Mouse (Mus musculus) monocyte, adult 5-6 weeks (primary cell): ENCODE results near the gene Dmbx1. TPM values are rescaled to one million over a fixed set of nuclear protein-coding genes. Genes with fewer than 3 reads are reported as not detected.

Experiments
- ATAC-seq: fragments of 153-309, 156-312 bp; replicated peaks from 2 replicates; pipeline ENCODE4 v1.8.0; 2017; ENCODE audit warnings: mild to moderate bottlenecking; ENCODE audit not compliant: low TSS enrichment, insufficient number of reproducible peaks, severe bottlenecking, poor library complexity, low FRiP score
- total RNA-seq: library from RNA; stranded (forward); fragments of 200-1000, 200-491, 200-594 nt; gene quantifications from 3 replicates; pipeline ENCODE4 v1.2.3, GENCODE M21; 2017

Gene Dmbx1
- not detected in 3 replicates for total RNA-seq

GRCm38 (mm10) chr4:115939295-115940102 is at the start of gene Dmbx1:
Dmbx1 (minus strand) TSS chr4:115939926.
- ATAC-seq: no peak

DNA sequence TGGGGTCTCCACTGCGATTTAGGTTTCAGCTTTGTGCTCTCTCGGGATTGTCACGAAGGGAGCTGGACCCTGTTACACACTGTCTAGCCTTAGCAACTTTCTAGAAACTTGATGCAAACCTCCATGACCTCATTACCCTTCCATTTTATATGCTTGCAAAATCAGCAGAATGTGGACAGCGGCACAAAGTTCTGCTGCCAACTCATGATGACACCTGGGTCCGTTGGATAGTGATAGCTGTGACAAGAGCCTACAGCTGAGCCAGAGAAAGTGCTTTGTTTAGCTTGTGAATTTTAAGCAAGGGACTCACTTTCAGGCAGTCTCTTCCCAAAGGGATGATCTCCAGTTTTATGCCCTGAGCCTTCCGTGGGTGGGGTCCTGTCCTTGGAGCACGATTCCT is 49.7 kb upstream of the Dmbx1 start:
- ATAC-seq: no peak

DNA sequence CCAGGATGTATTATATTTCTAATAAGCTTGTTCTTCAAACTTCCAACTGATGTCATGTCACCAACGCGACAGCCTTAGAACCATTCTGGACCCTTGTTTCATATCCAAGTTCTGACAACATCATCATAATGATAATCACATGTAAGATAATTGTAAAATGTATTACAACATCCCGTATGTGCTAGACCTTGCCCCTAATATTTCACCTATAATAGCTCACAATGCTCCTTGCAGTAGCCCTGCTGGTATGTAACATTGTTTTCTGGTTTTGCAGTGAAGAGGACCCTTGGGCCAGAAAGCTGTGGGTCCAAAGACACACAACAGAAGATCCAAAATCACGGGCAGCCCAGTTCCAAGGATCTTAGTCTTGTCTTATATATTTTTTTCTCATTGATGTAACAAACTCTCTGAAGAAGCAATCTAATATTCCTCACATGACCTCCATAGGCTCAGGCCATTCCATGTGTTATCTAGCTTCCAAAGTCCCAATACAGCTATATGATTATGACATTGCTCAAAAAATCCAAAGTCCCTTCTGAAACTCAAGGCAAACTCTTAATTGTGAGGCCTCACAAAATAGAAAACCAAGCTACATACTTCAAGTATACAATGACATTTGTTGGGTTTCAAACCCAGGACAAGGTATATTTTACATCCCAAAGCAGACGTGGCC is 48.3 kb upstream of the Dmbx1 start:
- ATAC-seq: no peak

DNA sequence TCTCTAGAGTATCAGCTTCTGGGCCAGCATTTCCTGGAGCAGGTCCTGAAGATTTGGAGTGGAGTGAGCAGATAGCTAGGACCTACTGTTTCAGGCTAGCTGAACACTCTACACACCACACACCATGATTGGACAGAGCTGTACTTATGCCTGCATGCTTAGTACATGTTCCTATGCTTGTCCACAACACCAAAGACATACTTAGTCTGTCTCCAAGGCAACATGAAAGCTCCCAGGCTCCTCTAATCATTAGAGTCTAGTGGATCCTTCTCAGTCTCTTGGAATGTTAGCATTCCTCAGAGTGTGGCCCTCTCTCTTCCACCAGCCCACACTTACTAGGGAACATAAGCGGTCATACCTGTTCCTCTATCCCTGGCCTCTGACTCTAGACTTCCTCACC is 47.7 kb upstream of the Dmbx1 start:
- ATAC-seq: no peak

DNA sequence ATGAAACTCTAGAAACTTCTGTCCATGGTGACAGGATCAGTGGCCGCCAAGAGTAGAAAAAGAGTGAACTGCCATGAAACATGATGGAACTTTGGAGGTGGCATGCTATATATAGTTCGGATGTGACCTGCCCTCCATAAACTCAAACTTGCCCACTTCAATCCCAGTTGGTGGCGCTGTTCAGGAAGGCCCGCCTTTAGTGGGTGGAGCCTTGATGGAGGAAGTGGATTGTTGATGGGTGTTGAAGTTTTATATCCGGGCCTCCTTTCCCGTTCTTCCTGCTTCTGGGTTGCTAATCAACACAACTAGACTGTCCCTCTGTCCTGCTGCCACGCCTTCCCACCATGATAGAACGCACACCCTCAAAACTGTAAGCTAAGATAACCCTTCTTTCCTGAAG is 45.2 kb upstream of the Dmbx1 start:
- no peak for ATAC-seq

DNA sequence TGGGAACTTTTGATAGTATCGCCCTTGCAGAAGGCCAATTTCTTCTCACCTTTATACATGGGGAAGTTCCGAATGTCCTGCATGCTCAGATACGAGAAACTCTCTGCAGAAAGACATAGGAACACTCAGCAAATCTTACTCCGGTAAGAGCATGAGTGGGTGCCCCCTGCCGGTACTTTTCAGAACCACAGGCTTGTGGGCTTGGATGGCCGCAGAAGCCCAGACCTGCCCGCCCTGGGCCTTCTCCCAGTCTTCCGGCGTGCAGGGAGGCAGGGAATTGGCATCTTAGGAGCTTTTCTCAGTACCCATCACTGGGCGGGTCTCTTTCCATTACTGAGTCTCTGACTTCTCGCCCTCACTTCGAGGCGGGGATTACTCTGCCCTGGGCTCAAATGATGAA is 44.4 kb upstream of the Dmbx1 start:
- ATAC-seq: peak; percentile 53; the same call in 1 of the 2 replicates

GRCm38 (mm10) chr4:115980676-115981075 is 41.0 kb upstream of the Dmbx1 start:
- peak; percentile 68; the same call in 1 of the 2 replicates for ATAC-seq

DNA sequence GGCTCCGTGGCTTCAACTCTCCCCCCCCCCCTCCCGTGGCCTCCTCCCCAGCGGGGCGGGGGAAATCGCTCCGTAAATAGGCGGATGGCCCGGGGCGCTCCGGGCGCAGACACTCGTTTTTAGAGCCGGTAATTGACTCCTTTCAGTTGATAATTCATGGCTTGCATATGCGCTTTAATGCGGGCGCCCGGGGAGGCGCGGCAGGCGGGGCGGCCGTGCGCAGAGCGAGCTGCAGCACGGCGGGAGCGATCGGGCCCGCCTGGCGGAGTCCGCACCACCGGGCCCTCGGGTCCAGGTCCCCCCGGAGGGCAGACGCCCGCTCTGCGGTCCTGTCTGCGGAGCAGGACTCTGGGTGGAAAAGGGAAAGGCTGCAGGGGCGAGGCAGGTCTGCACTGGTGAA is 39.7 kb upstream of the Dmbx1 start:
- no peak for ATAC-seq

DNA sequence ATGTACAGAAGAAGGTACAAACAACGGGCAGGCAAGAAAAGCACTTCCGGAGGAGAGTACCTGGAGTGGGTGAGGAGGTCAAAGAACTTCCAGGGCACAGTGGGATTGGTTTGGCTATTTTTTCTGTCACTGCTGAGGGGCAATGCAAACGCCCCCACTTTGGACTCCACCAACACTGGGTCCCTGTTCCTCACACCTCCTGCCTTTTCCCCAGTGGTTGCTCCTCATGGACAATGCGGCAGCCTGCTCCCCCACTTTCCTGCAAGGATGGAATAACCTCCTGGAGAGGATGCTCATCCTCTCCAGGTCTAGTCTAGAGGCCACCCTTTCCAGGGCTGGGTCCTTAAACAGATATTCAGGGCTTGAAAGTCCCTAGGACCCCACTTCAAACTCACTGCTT is 39.2 kb upstream of the Dmbx1 start:
- ATAC-seq: no peak

DNA sequence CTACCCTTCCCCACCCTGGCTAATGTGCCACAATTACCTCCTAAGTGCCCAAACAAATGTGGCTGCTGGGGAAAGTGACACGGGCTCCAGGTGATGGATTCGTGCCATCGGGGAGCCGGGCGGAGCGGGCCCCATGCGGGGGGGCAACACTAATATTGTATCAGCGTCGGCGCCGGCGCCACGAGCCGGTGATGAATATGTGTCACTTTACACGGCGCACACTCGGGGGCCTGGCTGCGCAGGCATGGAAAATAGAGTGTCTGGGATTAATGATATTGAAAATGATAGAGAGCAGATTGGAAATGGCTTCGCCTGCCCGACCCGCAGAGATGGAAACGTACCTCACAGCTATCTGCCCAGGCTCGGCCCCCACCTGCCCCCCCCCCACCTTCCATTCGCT is 32.8 kb upstream of the Dmbx1 start:
- ATAC-seq: no peak

DNA sequence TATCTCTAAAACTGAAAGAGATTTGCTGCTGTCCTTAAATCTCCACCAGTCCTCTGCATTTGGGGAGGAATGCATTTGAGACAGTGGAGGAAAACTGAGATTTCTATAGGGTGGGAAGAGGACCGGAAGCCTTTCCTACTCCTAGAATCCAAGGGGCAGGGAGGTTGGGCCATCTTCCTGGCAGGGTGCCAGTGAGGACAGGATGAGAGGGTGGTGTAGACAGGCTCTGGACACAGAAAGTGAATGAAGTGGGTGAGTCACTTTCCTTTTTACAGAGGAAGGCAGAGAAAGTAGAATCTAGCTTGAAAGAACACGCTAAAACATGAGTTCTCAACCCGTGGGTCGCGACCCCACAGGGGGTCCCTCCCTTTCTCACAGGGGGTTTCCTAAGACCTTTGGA is 24.7 kb upstream of the Dmbx1 start:
- no peak for ATAC-seq

DNA sequence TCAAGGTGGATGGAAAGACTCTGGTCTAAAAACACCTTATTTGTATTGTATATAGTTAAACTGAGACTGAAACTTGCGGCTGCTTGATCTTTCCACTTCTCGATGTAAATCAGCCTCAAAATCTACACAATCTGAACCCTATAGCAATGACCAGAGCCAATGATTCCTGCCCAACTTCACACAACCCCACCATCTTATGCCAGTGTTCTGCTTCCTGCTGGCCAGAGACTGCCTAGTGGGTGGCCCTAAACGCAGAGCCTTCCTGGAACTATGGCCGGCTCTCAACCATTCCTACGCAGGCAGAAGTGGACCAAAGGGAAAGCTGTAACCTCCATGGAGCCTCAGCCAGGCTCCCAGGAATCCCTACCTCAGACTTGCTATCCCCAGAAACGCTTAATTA is 24.0 kb upstream of the Dmbx1 start:
- no peak for ATAC-seq

GRCm38 (mm10) chr4:115962671-115963412 is 23.1 kb upstream of the Dmbx1 start:
- no peak for ATAC-seq

DNA sequence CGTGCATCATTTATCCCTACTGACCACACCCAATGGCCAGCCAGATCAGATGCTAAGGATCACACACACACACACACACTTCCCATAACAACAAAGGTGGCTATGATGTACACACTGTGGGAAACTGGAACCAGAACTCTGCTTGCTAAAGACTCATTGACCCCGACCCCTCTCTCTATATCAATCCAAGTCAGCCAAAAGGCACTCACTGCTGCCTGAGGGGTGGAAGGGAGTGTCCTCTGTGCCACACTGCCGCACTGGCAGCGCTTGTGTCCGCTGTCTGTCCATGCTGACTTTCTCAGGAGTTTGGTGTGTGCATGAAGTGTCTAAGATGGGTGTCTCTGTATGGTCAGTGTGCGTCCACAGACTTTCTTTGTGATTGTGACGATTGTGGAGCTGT is 22.3 kb upstream of the Dmbx1 start:
- ATAC-seq: no peak

DNA sequence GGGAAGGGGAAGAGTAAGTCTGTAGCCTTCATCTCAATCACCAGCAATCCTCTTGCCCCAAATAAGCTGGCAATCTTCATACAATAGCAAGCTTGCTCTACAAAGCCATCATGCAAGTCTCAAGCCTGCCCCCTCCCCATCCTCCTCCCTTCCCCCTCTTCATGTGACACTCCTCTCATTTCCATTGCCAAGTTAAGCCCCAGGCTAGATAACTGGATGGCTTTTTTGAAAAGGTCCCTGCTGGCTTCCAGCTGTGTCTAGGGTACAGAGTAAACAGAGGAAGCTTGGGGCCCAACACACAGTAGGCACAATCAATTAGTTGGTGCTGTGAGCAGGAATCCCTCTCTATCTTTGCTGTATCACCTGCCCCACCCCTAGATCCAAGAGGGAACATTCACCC is 19.8 kb upstream of the Dmbx1 start:
- no peak for ATAC-seq

DNA sequence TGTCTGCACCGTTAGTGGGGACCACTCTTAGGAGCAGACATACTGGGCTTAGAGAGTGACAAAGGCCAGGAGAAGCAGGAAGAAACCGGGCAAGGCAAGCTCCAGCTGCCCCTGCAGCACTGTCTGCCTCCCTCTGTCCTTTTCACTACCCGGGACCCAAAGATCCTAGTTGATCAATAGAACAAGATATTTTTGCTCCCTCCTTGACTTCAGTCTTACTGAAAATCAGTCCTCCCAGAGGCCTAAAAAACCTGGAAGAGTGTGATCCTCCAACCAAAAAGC is 15.7 kb upstream of the Dmbx1 start:
- no peak for ATAC-seq

DNA sequence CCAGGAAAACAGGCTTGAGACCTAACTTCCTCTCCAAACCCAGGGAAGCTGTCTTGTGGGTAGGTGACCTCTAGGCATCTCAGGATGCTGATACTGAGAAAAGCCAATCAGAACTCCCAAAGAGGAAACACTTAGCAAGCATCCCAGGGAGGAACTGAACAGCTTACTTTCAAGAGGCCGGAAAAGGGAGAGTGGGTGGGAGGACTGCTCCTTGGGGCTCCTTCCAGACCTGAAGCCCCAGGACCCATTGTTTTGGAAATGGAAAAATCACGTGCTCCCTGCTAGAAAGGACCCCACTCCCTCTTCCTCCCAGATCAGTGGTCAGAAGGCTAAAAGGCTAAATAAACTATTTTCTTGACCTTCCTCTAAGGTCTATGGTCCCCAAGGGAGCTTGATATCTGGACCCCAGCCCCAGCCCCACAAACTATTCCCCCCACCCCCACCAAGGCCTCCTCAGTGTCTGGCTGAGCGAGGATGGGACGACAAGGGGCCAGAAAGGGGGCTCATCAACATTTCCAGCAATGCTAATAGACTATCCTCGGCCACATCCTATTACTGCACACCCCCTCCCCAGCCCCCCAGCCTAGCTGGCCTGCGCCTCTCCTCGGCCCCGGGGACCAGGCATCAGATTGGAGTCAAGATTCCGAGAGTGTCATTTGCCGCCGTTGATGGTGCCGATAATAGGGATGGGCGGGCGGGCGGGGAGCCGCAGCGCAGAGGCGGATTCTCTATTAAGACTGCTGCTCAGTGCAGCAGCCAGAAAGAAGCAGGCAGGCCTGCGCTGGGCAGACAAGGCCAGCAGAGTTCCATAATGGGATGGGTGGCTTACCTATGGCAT is 15.1 kb upstream of the Dmbx1 start:
- ATAC-seq: no peak

GRCm38 (mm10) chr4:115953559-115953958 is 13.8 kb upstream of the Dmbx1 start:
- ATAC-seq: no peak

GRCm38 (mm10) chr4:115952758-115953157 is 13.0 kb upstream of the Dmbx1 start:
- ATAC-seq: peak; percentile 56; the same call in 1 of the 2 replicates
